Mouse (Mus musculus) liver, postnatal 0 days (tissue): Measurements from ENCODE around the gene Ifi208. TPM values are rescaled to one million over a fixed set of nuclear protein-coding genes. Genes with fewer than 3 reads are reported as not detected.
"Not testable (repeated sequence)": the region's sequence is repeated elsewhere in the genome, so short reads cannot be mapped to it uniquely, and the experiment has no call there.

ENCODE experiments used
- ATAC-seq: fragments of 200-750 bp; cut with Nextera tagmentation; 2 replicates; pipeline ENCODE4 v1.8.0; 2017; ENCODE audit warnings: mild to moderate bottlenecking, moderate library complexity
- DNase-seq: peaks from one replicate; pipeline ENCODE4 v3.0.0-alpha.2; 2016
- H3K27ac ChIP-seq: fragments of 300-500 bp; sonication (generic); 2 replicates; pipeline ENCODE4 v1.5.1; 2014; ENCODE audit warnings: antibody characterized with exemption, moderate library complexity, mild to moderate bottlenecking, low read depth
- H3K27me3 ChIP-seq: fragments of 300-500 bp; sonication (generic); 2 replicates; pipeline ENCODE4 v1.6.1; 2014; ENCODE audit warnings: low read length, control low read depth, mixed read lengths; ENCODE audit not compliant: insufficient read depth
- H3K36me3 ChIP-seq: fragments of 300-500 bp; sonication (generic); replicated peaks from 2 replicates; pipeline ENCODE4 v1.6.1; 2014; ENCODE audit warnings: mild to moderate bottlenecking, control low read depth, low read length, moderate library complexity, mixed read lengths; ENCODE audit not compliant: insufficient read depth
- H3K4me1 ChIP-seq: fragments of 300-500 bp; sonication (generic); 2 replicates; pipeline ENCODE4 v1.6.1; 2014; ENCODE audit warnings: antibody characterized with exemption, mild to moderate bottlenecking, control low read depth; ENCODE audit not compliant: insufficient read depth
- H3K4me2 ChIP-seq: fragments of 300-500 bp; sonication (generic); 2 replicates; pipeline ENCODE4 v1.6.1; 2014; ENCODE audit warnings: low read depth, mild to moderate bottlenecking, low read length, moderate library complexity, mixed read lengths
- H3K4me3 ChIP-seq: fragments of 300-500 bp; sonication (generic); 2 replicates; pipeline ENCODE4 v1.5.1; 2014; ENCODE audit warnings: low read depth, low read length
- H3K9ac ChIP-seq: fragments of 300-500 bp; sonication (generic); replicated peaks from 2 replicates; pipeline ENCODE4 v1.6.1; 2014; ENCODE audit warnings: mild to moderate bottlenecking, moderate library complexity
- H3K9me3 ChIP-seq: fragments of 300-500 bp; sonication (generic); 2 replicates; pipeline ENCODE4 v1.6.1; 2016; ENCODE audit warnings: mild to moderate bottlenecking, control low read depth, low read length, mixed read lengths
- CTCF ChIP-seq: sonication (generic); IDR thresholded peaks from 2 replicates; pipeline ENCODE4 v1.5.1; 2016; ENCODE audit warnings: antibody characterized with exemption, low read depth
- EP300 ChIP-seq: IDR thresholded peaks from 2 replicates; pipeline ENCODE4 v1.6.1; 2016; ENCODE audit warnings: antibody characterized with exemption, low read depth, mild to moderate bottlenecking
- WGBS: fragments of 180-500 bp; shearing (Covaris S2); extraction: QIAGEN DNeasy Blood & Tissue Kit; methylation state at CpG from one replicate; pipeline ENCODE4 v1.1.7; 2014; ENCODE audit not compliant: insufficient replicate concordance; 5-methylcytosine and 5-hydroxymethylcytosine counted together
- polyA plus RNA-seq: library from polyadenylated mRNA; unstranded; fragments of >200 nt; fragmentation: Nextera tagmentation; extraction: Ambion mirVana; gene quantifications from 2 replicates; pipeline ENCODE4 v1.2.1, GENCODE M21; 2015

Gene Ifi208
- polyA plus RNA-seq, 1 experiment from 2014 or later, result not detected

DNA sequence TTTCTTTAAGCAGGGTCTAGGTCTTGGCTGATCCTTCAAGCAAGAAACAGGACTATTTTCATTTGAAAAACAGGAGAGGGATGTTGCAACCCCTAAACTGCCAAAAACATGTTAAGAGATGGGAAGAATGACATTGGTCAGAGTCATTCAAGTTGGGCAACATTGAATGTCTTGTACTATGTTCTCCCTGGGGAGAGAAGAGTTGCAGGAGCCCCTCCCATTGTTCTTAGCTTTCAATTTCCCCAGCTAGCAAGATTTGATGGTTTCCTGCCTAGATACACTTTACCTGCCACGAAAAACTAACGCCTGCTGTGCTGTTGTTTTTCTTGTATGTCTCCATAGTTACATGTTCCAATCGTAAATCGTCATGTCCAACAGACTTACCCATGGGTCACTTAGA is 15.5 kb upstream of the Ifi208 start:
- WGBS, result 57% methylated on average over 4 of the region's 4 CpGs
- Histone ChIP-seq H3K4me3 (no peak overlapping the region), H3K36me3 (no peaks in the 10 kb centered on the region), H3K4me1 (no peaks in the 10 kb centered on the region), H3K9ac (no peak overlapping the region), H3K4me2 (no peak overlapping the region), H3K27me3 (no peaks in the 10 kb centered on the region), H3K9me3 (no peaks in the 10 kb centered on the region), H3K27ac (no peak overlapping the region)
- DNase-seq (no peak), ATAC-seq (no peak)
- TF ChIP-seq EP300, result no peak
- no peak for TF ChIP-seq CTCF

DNA sequence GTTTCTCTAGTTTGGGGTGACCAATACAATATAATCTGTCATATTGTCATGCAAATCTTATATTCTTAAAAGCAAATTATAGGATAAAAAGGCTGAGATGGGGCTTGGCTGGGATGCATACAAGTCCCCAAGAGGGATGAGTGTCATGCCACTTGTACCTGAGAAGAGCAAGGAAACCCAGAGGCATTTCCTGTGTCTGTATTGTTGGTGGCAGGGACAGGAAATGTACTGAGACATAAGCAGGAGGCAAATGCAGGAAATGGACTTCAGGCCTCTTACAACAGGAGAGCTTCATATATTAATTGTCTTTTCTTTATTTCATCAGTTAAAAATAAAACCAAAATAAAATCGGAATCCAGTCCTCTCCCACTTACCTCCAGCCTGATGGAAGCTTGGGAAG is 5.1 kb downstream of the Ifi208 start:
- H3K9ac ChIP-seq, ATAC-seq, H3K4me2 ChIP-seq, H3K9me3 ChIP-seq, DNase-seq, H3K27ac ChIP-seq, H3K36me3 ChIP-seq, H3K27me3 ChIP-seq, H3K4me3 ChIP-seq, H3K4me1 ChIP-seq: not testable (repeated sequence)
- 56% methylated on average over 1 of the region's 1 CpGs for WGBS

DNA sequence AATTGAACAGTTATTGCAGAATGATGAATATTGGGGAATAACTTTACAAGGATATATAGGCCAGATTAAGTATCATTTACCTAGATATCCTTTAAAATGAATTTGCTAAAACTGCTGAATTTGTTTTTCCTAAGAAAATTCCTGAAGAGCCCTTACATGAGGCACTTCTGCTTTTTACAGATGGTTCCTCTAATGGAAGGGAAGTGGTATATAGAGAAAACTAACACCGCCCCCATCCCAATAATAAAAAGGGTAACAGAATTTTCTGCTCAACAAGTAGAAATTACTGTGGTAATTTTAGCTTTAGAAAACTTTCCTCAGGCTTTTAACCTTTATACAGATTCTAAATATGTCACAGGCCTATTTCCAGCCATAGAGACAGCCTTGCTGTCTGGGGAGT is 20.8 kb downstream of the Ifi208 start:
- WGBS, result 38% methylated on average over 1 of the region's 1 CpGs
- TF ChIP-seq EP300, result no peak
- TF ChIP-seq CTCF, result no peak
- Histone ChIP-seq H3K4me1 (no peaks in the 10 kb centered on the region), H3K4me3 (no peak overlapping the region), H3K36me3 (no peaks in the 10 kb centered on the region), H3K9me3 (no peaks in the 10 kb centered on the region), H3K9ac (no peak overlapping the region), H3K27ac (no peak overlapping the region), H3K27me3 (no peaks in the 10 kb centered on the region), H3K4me2 (no peak overlapping the region)
- ATAC-seq, result no peak
- no peak for DNase-seq

DNA sequence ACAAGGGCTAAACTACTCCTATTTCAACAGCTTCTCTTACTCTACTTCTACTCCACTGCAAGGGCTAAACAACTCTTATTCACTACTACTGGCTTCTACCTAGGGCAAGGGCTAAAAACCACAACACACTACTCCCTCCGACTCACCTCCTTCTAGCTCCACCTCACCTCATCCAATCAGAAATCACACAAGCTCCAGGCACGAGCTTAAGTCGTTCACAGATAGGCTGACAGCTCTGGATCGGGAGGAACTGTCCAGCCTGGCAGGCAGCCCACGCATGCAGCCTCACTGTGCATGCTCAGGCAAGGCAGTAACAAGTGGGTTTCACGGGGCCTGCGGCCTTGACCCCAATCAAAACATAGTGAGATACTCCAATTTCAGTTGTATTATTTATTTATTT is 59.7 kb downstream of the Ifi208 start:
- Histone ChIP-seq H3K4me3 (no peak overlapping the region), H3K27me3 (no peaks in the 10 kb centered on the region), H3K4me2 (no peak overlapping the region), H3K36me3 (no peaks in the 10 kb centered on the region), H3K27ac (no peak overlapping the region), H3K9ac (no peak overlapping the region), H3K9me3 (no peaks in the 10 kb centered on the region), H3K4me1 (no peaks in the 10 kb centered on the region)
- no peak for ATAC-seq
- no peak for DNase-seq
- TF ChIP-seq EP300 (no peak), CTCF (no peak)
- 38% methylated on average over 7 of the region's 7 CpGs for WGBS

DNA sequence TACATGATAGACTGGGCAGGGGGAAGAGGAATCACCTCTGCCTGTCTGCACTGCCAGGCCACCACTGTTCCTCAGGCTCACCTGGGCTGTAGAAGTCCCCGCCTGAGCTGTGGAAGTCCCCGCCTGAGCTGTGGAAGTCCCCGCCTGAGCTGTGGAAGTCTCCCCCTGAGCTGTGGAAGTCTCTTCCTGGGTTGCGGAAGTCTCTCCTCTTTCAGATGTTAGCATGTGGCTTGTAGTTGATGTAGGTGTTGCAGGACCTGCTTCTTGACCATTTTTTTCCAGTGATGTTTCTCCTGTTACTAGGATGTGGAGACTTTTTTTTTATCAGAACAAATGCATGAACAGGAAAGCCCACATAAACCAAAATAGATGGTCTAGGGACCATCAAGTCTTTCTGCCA is 61.5 kb downstream of the Ifi208 start:
- WGBS, result 85% methylated on average over 4 of the region's 4 CpGs

DNA sequence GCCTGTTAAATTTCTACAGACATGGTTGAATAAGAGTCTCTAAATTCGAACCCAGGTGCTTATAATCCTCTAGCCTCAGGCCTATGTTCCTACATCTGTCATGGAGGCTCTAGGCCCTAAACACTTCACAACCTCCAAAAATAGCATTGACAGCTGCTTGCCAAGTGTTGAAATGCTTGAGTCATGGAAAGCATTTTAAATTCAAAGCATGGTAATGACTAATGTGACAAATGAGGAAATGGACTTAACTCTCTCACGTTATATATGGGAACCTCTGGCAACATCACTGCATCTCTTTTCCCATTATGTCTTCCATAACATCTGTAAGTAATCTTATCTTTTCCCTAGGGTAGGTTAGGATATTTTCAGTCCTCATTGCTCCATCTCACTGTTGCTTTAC is 63.5 kb downstream of the Ifi208 start:
- TF ChIP-seq CTCF (no peak), EP300 (no peak)
- Histone ChIP-seq H3K36me3 (no peaks in the 10 kb centered on the region), H3K27me3 (no peaks in the 10 kb centered on the region), H3K9me3 (no peaks in the 10 kb centered on the region; the same call in 1 of the 2 replicates), H3K4me1 (no peaks in the 10 kb centered on the region), H3K9ac (no peak overlapping the region), H3K4me2 (no peak overlapping the region), H3K27ac (no peak overlapping the region), H3K4me3 (no peak overlapping the region)
- ATAC-seq, result no peak
- no peak for DNase-seq
- 50% methylated on average over 2 of the region's 2 CpGs for WGBS

More for the DNA sequence above, 61.5 kb downstream of the Ifi208 start:
- not testable (repeated sequence) for H3K4me3 ChIP-seq, H3K9ac ChIP-seq, H3K27ac ChIP-seq, H3K27me3 ChIP-seq, H3K36me3 ChIP-seq, H3K9me3 ChIP-seq, H3K4me2 ChIP-seq, ATAC-seq, H3K4me1 ChIP-seq, DNase-seq

DNA sequence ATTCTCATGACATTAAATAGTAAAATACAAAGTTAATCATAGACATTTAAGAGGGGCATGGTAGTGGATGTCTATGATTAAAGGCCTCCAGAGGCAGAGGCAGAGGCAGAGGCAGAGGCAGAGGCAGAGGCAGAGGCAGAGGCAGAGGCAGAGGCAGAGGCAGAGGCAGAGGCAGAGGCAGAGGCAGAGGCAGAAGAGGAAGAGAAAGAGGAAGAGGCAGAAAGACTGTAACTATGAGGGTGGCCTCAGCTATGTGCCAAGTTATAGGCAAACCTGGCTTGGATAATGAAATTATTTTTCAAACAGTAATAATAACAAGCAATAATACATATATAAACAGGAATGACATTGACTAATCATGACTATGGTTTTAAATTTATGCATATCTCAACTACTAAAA is 67.1 kb downstream of the Ifi208 start:
- no peak for DNase-seq

More for the DNA sequence above, 67.1 kb downstream of the Ifi208 start:
- Histone ChIP-seq H3K36me3 (no peaks in the 10 kb centered on the region), H3K4me1 (no peaks in the 10 kb centered on the region), H3K27ac (no peak overlapping the region), H3K9me3 (no peaks in the 10 kb centered on the region; the same call in 1 of the 2 replicates), H3K4me3 (no peak overlapping the region), H3K27me3 (no peaks in the 10 kb centered on the region), H3K9ac (no peak overlapping the region), H3K4me2 (no peak overlapping the region)
- ATAC-seq, result no peak
- TF ChIP-seq EP300 (no peak), CTCF (no peak)
